Mouse (Mus musculus): ENCODE measurements at regions not wholly inside any gene's neighbourhood (a gene's known extent, or its start where the extent isn't known, plus 50 kb on each side); places are given as distances from the start of the nearest gene placed in this dataset.
"Not testable (repeated sequence)": the region's sequence is repeated elsewhere in the genome, so short reads cannot be mapped to it uniquely, and the experiment has no call there.

DNA sequence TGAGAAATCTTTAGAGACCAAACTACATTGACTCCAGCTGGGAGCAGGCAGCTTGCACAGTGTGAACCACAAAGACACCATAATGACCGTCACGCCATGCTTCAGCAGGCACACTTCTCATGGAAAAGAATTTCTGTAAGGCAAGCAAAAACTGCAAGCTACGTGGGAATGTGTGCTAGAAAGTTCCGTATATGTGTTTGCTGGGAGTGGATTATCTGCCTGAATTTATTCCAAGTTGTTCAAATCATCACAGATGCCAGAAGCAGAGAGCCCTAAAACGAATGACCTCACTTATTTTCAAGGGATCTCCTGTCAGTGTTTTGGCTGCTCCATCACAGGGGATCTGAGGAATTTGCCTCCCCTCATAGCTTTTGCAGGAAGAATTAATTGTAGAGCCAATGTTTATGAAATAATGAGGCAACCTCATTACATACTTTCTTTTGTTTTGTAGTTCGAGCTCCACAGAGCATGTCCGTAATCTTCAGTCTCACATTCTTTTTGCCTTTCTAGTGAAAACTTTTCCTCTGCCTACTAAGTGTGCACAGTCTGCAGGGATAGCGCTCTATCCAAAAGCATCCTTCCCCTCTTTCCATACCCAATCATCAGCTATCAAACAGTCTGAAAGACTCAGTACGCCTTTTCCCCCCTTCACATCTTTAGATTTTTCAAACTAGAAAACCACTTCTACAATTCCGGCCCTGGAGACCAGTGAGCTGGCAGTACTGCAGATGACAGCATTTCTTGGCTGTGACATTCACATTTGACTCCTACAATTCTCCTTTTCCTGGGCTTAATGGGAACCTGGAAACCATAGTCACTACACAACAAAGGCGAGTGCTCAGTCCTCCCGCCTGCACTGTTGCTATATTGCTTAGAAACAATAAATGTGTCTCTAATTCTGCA is 898.0 kb downstream of the Ttll7 start:
- no peak overlapping the region for H3K27ac ChIP-seq (replicated peaks; ENCODE audit: low read depth, low read length)
- H3K4me3 ChIP-seq (ENCODE audit: insufficient read depth, low read depth, low read length): no peak overlapping the region
- no peaks in the 10 kb centered on the region for H3K4me1 ChIP-seq (ENCODE audit: control insufficient read depth, insufficient read depth, insufficient read length, low read length)

DNA sequence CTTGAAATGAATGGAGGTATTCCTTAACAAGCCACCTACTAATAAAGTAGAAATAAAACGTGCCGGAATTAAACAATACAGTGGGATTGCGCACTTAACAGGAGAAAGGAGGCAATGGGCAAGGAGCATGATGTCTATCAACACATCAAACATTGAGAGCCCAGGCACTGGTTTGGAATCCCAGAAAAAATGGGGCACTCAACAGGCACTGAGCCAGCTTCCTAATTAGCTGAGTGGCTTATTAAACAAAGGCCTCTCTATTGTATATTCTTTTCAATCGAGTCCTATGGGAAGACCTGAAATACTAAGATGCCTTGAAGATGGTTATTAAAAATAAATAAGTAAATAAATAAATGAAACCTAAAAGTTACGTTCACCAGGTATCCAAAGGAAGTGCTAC is 897.3 kb downstream of the Ttll7 start:
- Histone ChIP-seq H3K27ac (replicated peaks; ENCODE audit: low read depth, low read length) (no peak overlapping the region), H3K4me3 (ENCODE audit: insufficient read depth, low read depth, low read length) (no peak overlapping the region), H3K4me1 (ENCODE audit: control insufficient read depth, insufficient read depth, insufficient read length, low read length) (no peaks in the 10 kb centered on the region)

DNA sequence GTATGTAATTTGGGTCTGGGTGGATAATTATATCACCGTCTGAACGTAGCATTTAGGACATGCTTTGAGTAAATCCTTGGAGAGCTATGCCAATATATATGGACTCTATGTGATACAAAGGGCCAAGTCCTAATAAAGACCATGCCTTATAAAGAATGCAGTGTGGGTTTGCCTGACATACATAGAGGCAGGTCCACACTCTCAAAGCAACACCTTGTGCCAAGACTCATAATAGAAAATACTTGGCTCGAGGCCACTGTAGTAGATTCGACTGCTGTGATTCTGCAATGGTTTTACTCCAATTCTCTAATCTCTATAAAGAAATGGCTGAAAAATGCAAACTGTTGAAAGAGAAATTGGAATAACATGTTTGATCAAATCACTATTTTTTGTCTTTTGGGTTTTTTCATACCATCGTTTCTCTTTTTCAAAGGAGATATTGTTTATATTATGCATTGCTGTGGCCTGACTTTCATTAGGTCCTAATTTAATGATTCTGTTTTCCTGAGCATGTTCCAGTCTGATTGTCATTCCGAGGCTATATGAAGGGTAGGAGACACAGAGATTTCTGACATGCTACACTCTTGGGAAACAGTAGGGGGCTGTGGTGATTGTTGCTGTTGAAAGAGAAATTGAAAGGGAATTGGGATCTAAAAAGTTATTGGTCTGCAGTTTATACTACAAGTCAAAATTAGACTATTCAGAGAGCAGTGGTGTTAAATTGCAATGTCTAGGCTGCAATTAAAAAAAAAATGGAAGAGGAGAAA is 884.7 kb downstream of the Ttll7 start:
- Histone ChIP-seq H3K27ac (replicated peaks; ENCODE audit: low read depth, low read length) (no peak overlapping the region), H3K4me1 (ENCODE audit: control insufficient read depth, insufficient read depth, insufficient read length, low read length) (no peaks in the 10 kb centered on the region)

DNA sequence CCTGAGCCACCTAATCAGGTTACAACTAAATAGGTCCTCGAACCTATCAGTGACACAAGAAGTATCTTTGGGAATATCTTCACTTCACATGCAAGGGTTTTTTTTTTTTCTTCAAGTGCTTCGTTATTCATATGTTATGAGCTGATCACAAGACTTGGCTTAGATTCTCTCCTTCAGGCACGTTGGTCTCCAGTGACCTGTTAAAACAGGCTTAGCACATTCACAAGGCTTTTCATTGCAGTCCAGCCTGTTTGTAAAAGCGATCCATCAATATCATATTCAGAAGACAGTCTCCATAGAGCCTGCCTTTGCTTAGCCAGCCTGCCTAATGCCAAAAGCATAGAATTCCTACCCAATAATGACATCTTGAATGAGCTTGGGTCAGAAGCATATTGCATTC is 864.2 kb downstream of the Ttll7 start:
- Histone ChIP-seq H3K27ac (replicated peaks; ENCODE audit: low read depth, low read length) (no peak overlapping the region), H3K4me3 (ENCODE audit: insufficient read depth, low read depth, low read length) (no peak overlapping the region), H3K4me1 (ENCODE audit: control insufficient read depth, insufficient read depth, insufficient read length, low read length) (no peaks in the 10 kb centered on the region)

More for the DNA sequence above, 884.7 kb downstream of the Ttll7 start:
- H3K4me3 ChIP-seq (ENCODE audit: insufficient read depth, low read depth, low read length): no peak overlapping the region

DNA sequence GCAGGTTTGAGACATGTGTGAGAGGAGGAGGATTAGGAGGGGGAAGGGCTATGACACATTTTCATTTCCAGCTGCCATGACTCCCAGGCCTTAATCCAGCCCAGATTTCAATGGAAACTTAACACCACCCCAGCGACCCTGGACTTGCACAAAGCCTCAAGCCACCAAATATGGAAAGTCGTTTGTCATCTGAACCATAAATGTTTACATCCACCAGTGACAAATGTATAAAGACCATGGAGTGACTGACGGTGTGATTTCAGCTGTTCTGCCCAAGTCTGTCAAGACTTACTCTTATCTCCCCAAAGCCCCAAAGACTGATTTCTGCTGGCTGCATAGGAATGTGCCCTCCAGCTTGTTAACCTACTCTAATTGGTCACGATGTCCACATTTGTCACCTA is 855.2 kb downstream of the Ttll7 start:
- no peak overlapping the region for H3K4me3 ChIP-seq (ENCODE audit: insufficient read depth, low read depth, low read length)
- H3K27ac ChIP-seq (replicated peaks; ENCODE audit: low read depth, low read length): no peak overlapping the region
- H3K4me1 ChIP-seq (ENCODE audit: control insufficient read depth, insufficient read depth, insufficient read length, low read length): no peaks in the 10 kb centered on the region

DNA sequence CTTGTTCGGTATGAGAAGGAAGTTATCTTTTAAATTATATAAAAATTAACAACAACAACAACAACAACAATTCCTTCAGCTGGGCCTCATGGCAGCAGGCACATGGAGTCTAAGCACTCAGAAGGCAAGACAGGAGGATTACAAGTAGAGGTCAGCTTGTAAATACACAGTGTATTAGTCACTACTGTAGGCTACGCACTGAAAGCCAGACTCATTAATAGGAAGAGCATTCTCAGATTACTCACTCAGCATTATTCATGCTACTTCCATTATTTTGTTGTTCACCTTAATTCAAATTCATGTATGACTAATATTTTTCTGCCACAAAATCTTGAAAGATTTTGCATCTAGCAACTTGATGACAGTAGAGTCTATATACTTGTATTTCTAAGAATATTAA is 831.6 kb downstream of the Ttll7 start:
- Histone ChIP-seq H3K4me3 (ENCODE audit: insufficient read depth, low read depth, low read length) (no peak overlapping the region), H3K4me1 (ENCODE audit: control insufficient read depth, insufficient read depth, insufficient read length, low read length) (no peaks in the 10 kb centered on the region), H3K27ac (replicated peaks; ENCODE audit: low read depth, low read length) (no peak overlapping the region)

DNA sequence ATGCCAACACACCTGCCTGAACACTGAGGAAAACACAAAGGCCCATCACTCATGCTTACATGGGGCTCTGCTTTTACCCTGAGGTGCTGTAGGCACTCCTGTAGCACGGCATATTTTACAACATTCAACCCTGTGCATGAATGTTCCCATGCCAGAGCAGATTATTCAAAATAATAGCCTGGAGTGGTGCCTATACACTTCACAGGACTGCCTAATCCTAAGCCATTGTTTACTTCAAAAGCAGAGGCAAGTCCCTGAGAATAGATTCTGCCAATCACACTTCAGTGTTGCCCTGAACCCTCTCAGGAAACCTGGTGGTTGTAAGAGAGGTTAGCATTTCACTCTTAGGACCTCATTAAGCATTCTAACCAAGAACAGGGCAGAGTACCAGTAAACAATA is 828.1 kb downstream of the Ttll7 start:
- Histone ChIP-seq H3K4me1 (ENCODE audit: control insufficient read depth, insufficient read depth, insufficient read length, low read length) (no peaks in the 10 kb centered on the region), H3K4me3 (ENCODE audit: insufficient read depth, low read depth, low read length) (no peak overlapping the region)

DNA sequence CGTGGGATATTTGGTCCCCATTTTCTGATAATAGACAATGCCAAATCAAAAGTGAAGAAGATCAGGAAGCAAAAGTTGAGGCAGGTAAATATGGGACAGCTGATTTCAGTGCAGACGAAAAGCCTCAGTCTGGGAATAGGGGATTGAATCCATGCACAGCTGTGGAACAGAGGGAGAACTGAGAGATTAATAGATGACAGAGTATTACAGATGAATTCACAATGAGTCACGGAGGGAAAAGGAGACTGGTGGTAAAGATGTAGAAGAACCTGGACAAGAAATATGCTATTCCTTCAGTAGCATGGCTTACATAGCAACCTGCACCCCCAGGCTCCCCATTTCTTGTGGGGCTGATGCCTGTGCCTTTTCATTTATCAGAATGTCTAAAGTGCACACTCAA is 810.4 kb downstream of the Ttll7 start:
- Histone ChIP-seq H3K4me3 (ENCODE audit: insufficient read depth, low read depth, low read length) (no peak overlapping the region), H3K27ac (replicated peaks; ENCODE audit: low read depth, low read length) (no peak overlapping the region), H3K4me1 (ENCODE audit: control insufficient read depth, insufficient read depth, insufficient read length, low read length) (no peaks in the 10 kb centered on the region)

More for the DNA sequence above, 828.1 kb downstream of the Ttll7 start:
- H3K27ac ChIP-seq (replicated peaks; ENCODE audit: low read depth, low read length): no peak overlapping the region

DNA sequence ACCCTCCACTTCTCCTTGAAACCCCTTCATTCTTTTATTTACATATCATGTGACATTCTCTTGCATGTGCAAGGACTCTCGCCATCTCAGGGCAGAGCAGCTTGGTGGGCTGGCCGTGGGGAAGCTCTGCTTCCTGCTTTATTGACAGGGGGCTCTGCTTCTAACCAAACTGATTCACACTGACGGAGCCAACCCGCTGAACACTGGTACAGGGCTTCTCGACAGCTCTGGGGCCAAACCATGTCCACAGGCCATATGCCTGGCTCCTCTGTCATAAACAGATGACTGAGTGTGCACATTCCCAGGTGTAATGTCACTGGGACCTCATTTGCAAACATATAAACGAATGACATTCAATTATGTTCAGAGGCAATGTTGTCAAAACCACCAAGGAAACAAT is 800.7 kb downstream of the Ttll7 start:
- Histone ChIP-seq H3K27ac (replicated peaks; ENCODE audit: low read depth, low read length) (no peak overlapping the region), H3K4me3 (ENCODE audit: insufficient read depth, low read depth, low read length) (no peak overlapping the region), H3K4me1 (ENCODE audit: control insufficient read depth, insufficient read depth, insufficient read length, low read length) (no peaks in the 10 kb centered on the region)

DNA sequence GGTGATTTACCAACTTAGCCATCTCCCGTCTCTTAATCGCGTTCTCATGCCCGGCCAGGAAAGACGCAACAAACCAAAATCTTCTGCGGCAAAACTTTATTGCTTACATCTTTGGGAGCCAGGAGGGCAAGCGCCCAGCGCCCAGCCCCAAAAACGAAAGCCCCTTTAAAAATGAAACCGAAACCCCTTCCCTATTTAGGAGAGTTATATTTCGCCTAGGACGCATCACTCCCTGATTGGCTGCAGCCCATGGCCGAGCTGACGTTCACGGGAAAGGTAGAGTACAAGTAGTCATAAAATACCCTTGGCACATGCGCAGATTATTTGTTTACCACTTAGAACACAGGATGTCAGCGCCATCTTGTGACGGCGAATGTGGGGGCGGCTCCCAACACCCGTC is 783.3 kb downstream of the Ttll7 start:
- not testable (repeated sequence) for H3K27ac ChIP-seq (replicated peaks; ENCODE audit: low read depth, low read length)

DNA sequence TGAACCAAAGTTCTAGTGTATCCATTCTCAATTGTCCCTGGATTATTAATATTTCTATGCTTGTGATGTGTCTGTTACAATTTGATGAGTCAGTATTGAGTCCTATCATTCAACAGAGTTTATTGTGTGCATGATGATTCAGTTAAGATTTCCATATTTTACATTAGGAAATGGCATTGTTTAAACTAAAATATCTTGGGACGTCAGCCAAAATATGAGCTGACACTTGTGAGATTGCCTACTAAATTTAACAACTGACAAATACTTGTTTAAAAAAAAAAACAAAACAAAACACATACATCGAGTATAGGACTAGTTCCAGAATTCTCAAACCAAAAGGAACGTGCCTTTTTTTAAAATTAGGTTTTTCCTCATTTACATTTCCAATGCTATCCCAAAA is 779.0 kb downstream of the Ttll7 start:
- Histone ChIP-seq H3K4me3 (ENCODE audit: insufficient read depth, low read depth, low read length) (no peak overlapping the region), H3K27ac (replicated peaks; ENCODE audit: low read depth, low read length) (no peak overlapping the region), H3K4me1 (ENCODE audit: control insufficient read depth, insufficient read depth, insufficient read length, low read length) (no peaks in the 10 kb centered on the region)

More for the DNA sequence above, 783.3 kb downstream of the Ttll7 start:
- H3K4me3 ChIP-seq (ENCODE audit: insufficient read depth, low read depth, low read length); H3K4me1 ChIP-seq (ENCODE audit: control insufficient read depth, insufficient read depth, insufficient read length, low read length): not testable (repeated sequence)

DNA sequence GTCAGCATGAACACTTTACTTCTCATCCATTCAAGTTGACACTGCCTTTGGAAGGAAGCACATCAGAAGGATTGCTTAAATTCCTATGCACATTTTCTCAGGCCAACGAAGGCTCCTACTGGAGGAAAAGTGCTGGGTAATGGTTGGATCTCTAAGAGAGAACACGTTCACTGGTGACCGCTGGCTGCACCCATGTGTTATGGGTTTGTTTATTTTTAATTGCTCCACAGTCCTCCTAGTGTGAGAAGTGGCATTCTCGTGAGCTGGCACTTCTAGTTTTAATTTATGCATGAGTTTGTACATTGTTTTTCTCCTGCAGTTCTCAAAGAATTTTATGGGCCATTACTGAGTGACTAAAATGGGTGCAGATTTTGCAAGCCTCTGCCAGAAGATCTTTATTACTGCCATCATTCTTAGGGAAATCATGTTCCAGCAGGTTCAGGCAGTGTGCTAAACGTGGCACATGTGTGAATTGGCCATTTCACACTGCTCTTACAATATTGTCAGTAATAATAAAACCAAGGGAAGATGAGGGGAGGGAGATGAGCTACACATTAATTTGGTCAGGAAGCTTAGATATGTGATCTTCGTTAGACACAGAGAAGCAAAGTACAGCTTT is 731.6 kb downstream of the Ttll7 start:
- Histone ChIP-seq H3K4me1 (ENCODE audit: control insufficient read depth, insufficient read depth, insufficient read length, low read length) (no peaks in the 10 kb centered on the region), H3K27ac (replicated peaks; ENCODE audit: low read depth, low read length) (no peak overlapping the region), H3K4me3 (ENCODE audit: insufficient read depth, low read depth, low read length) (no peak overlapping the region)

DNA sequence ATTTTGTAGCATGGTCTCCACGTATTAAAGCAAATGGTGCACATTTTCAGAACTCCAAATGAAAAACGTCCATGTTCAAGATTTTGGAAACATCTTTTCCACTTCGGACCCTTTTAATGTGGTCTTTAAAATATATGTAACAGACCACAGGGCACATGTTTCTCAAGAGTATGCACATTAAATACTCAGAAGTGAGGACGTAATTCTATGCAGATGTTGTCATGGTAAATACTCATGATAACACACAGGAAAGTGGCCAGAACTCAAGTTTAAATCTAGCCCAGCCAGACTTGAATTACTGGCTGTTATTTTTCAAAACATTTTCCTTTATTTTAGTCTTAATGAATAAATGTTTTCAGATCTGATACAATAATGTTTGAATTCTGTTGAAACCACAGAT is 719.7 kb downstream of the Ttll7 start:
- Histone ChIP-seq H3K4me1 (ENCODE audit: control insufficient read depth, insufficient read depth, insufficient read length, low read length) (no peaks in the 10 kb centered on the region), H3K27ac (replicated peaks; ENCODE audit: low read depth, low read length) (no peak overlapping the region), H3K4me3 (ENCODE audit: insufficient read depth, low read depth, low read length) (no peak overlapping the region)

DNA sequence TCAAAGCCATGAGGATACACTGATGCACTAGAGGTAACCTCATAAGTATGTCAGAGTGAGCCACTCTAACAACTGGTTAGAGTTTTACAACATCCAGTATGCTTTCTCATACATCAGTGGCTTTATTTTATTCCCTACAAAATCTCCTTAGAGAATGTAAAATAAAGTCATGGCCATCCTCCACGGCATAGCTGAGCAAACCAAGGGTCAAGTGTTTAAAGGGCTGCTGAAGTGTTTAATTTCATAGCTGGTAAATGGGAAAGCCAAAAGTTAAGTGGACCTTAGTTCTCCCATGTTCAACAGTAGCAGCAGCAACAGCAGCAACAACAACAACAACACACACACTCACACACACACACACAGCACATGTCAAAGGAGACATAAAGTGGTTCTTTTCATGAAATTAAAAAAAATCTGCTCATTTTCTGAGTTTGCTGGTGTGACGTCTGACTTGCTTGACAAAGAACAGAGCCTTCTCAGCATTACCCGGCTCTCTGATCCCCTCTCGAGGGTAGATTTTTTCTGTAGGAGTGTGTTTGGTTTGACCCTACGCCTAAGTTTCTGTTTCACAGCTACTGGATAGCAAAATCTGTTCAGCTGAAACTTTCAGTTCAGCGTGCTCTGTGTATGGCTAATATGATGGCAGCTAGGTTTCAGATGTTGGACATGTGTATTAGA is 693.3 kb downstream of the Ttll7 start:
- Histone ChIP-seq H3K27ac (replicated peaks; ENCODE audit: low read depth, low read length) (no peak overlapping the region), H3K4me1 (ENCODE audit: control insufficient read depth, insufficient read depth, insufficient read length, low read length) (no peaks in the 10 kb centered on the region), H3K4me3 (ENCODE audit: insufficient read depth, low read depth, low read length) (no peak overlapping the region)

DNA sequence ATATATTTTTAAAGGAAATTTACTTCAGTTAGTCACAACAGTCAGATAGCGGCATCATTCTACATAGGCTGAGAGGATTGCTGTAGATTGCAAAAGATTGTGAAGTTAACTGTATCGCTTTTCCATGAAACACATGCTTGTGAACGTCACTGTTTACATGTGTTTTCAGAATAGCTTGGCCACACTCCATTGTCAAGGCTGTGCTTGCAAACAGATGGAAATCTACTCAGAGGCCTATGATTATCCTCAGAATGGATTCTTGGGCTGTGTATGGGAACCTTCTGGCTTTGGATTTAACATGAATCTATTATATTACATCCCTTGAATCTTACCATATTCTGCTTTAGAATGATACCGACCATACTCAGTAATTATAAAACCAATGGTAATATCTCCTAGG is 690.1 kb downstream of the Ttll7 start:
- Histone ChIP-seq H3K27ac (replicated peaks; ENCODE audit: low read depth, low read length) (no peak overlapping the region), H3K4me3 (ENCODE audit: insufficient read depth, low read depth, low read length) (no peak overlapping the region), H3K4me1 (ENCODE audit: control insufficient read depth, insufficient read depth, insufficient read length, low read length) (no peaks in the 10 kb centered on the region)
